ENCODE assay signal across 8 mouse cellular contexts in genomic region chr10:110705672-110706071, GRCm38 (mm10). TPM values are rescaled to one million over a fixed set of nuclear protein-coding genes. Genes with fewer than 3 reads are reported as not detected.
A peak's percentile ranks its signal among the peaks of the same experiment; 100 is the strongest.
DNase-seq lines count a peak whose midpoint lies in the region; TF ChIP-seq lines count a peak whose summit lies in the region.

No protein-coding gene starts in this region.

- no peak for TF ChIP-seq POLR2A in small intestine, adult 2 months (IDR thresholded peaks at IDR 0.05; ENCODE audit: low read depth, low read length)

- no peaks in the 10 kb centered on the region for H3K36me3 ChIP-seq in small intestine, adult 2 months (ENCODE audit: control insufficient read depth, insufficient read depth, low read length)

- no peaks in the 10 kb centered on the region for H3K27me3 ChIP-seq in small intestine, adult 2 months (ENCODE audit: control insufficient read depth, insufficient read depth, low read length)

- 28% methylated on average over 9 of the region's 9 CpGs for WGBS in small intestine, adult 2 months

- DNase-seq in left cerebral cortex, adult 2 months (ENCODE audit: extremely low spot score in 1 of 2, low spot score in 2 of 2), result no peak
- no peak for DNase-seq in left cerebral cortex, adult 8-10 months (ENCODE audit: low spot score in 2 of 2)
- peak; percentile 34 for DNase-seq in NIH3T3 (ENCODE audit: low read depth)
- peak; percentile 24 for DNase-seq in forelimb bud, embryonic 11.5 days (ENCODE audit: low read depth, low spot score)
- no peak for DNase-seq in adrenal gland, postnatal 14 days
- no peak for DNase-seq in gastrocnemius, postnatal 36 days
- no peak for DNase-seq in right cerebral cortex, postnatal 14 days

- no peak overlapping the region for H3K27ac ChIP-seq in left cerebral cortex, adult 2 months
- H3K27ac ChIP-seq in small intestine, adult 2 months (ENCODE audit: insufficient read depth, low read depth, low read length), result no peak overlapping the region

- H3K4me3 ChIP-seq in left cerebral cortex, adult 2 months, result no peak overlapping the region
- H3K4me3 ChIP-seq in small intestine, adult 2 months (ENCODE audit: low read depth, low read length), result no peak overlapping the region

- peaks cover 3% of the 10 kb centered on the region; the same call in 1 of the 2 replicates for H3K4me1 ChIP-seq in small intestine, adult 2 months (ENCODE audit: control insufficient read depth, insufficient read depth, insufficient read length, low read length)

- peak; percentile 31 for TF ChIP-seq CTCF in left cerebral cortex, adult 2 months (IDR thresholded peaks at IDR 0.05)
- TF ChIP-seq CTCF in small intestine, adult 2 months (IDR thresholded peaks at IDR 0.05; ENCODE audit: extremely low read depth, insufficient read length, insufficient replicate concordance, low read depth, low read length), result peak; percentile 71; the same call in 1 of the 2 replicates

- intact Hi-C loops in left cerebral cortex, adult 2 months (cut with DNase I), result no loop called here
- intact Hi-C loops in gastrocnemius, postnatal 36 days (cut with DNase I), result no loop called here

RNA-seq across cellular contexts. Expression of gene E2f7, which starts 39.6 kb away (rescaled TPM):
- under 1 TPM; 0.47 to 0.50 TPM for total RNA-seq in left cerebral cortex, adult 2 months (2021)
- total RNA-seq in left cerebral cortex, adult 8-10 months (2022), result under 1 TPM; 0.33 to 0.50 (median 0.48) TPM
- polyA plus RNA-seq in small intestine, adult 2 months (2012; rRNA removed), result 0.33 and 0.66 TPM in 2 replicates
- total RNA-seq in adrenal gland, postnatal 14 days (2021), result 5.5 and 6.9 TPM in 2 replicates
- under 1 TPM; 0.74 to 0.84 TPM for total RNA-seq in gastrocnemius, postnatal 36 days (2021)

Comparison
In these comparisons a context has a peak if more than half of its experiments do, and no peak if none do; other contexts are left out.
1. DNase-seq: peak in NIH3T3 (single experiment) and forelimb bud, embryonic 11.5 days (single experiment); none in left cerebral cortex, adult 2 months (0 of 2), left cerebral cortex, adult 8-10 months (0 of 2), adrenal gland, postnatal 14 days (single experiment), gastrocnemius, postnatal 36 days (0 of 2) and right cerebral cortex, postnatal 14 days (single experiment).